8 mouse cellular contexts compared by ENCODE assay signal in the genomic region with DNA sequence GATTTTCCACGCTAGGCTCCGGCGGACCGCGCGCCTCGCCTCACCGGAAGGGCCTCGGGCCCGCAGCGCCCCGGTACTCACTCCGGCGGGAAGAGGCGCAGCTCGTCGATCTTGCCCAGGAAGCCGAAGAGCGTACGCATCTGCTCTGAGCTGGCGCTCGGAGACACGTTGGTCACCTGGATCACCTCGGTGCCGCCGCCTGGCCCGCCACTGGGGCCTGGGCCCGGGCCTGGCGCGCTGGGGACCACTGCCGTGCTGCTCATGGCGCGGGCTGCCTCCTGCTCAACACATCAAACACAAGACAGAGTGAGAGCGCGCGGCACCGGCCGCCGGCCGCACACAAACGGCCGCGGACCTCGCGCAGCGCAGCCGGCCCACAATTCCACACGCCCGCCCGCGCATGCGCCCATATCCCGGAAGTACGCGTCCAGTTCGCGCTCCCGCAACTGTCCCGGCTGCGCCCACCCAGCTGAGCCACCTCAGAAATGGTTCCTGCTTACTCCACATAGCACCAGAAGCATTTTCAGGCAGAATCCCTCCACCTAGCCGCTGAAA. TPM values are rescaled to one million over a fixed set of nuclear protein-coding genes. Genes with fewer than 3 reads are reported as not detected.
DNase-seq lines count a peak whose midpoint lies in the region; ATAC-seq lines count a peak whose summit lies in the region.

No protein-coding gene starts in this region.

- peak overlapping the region; percentile 65 for H3K4me2 ChIP-seq in hindbrain, embryonic 14.5 days (replicated peaks)

- H3K27me3 ChIP-seq in hindbrain, embryonic 14.5 days (ENCODE audit: control insufficient read depth, insufficient read depth, low read length), result no peaks in the 10 kb centered on the region

- peak overlapping the region; percentile 82 for H3K4me3 ChIP-seq in hindbrain, embryonic 14.5 days (replicated peaks; ENCODE audit: low read length)

- ATAC-seq in hindbrain, embryonic 14.5 days (ENCODE audit: low FRiP score), result peak; percentile 93

- H3K4me1 ChIP-seq in hindbrain, embryonic 14.5 days (replicated peaks; ENCODE audit: control insufficient read depth, insufficient read depth, low read length), result peaks cover 25% of the 10 kb centered on the region

- peak overlapping the region; percentile 90 for H3K27ac ChIP-seq in hindbrain, embryonic 14.5 days

- H3K9me3 ChIP-seq in hindbrain, embryonic 14.5 days (ENCODE audit: control insufficient read depth, low read length), result no peaks in the 10 kb centered on the region

- DNase-seq in T-cell, adult 2 months (ENCODE audit: low spot score), result peak; percentile 88
- peak; percentile 91 to 94 for DNase-seq in cerebellum, postnatal 25 days
- peak; percentile 78 to 84 for DNase-seq in frontal cortex, postnatal 25 days (ENCODE audit: low spot score in 2 of 2)
- DNase-seq in hindbrain, embryonic 14.5 days (ENCODE audit: low spot score), result peak; percentile 94
- DNase-seq in layer of hippocampus, postnatal 36 days, result peak; percentile 84 to 88
- peak; percentile 89 for DNase-seq in lung, postnatal 25 days (ENCODE audit: low spot score)
- DNase-seq in retina, adult 2 months (ENCODE audit: low read depth, low spot score), result peak; percentile 74
- peak; percentile 88 for DNase-seq in thymus, postnatal 25 days

- under 1% methylated on average over 61 of the region's 61 CpGs for WGBS in hindbrain, embryonic 14.5 days

- H3K36me3 ChIP-seq in hindbrain, embryonic 14.5 days (replicated peaks; ENCODE audit: control insufficient read depth, insufficient read depth), result peaks cover 10% of the 10 kb centered on the region

- H3K9ac ChIP-seq in hindbrain, embryonic 14.5 days, result peak overlapping the region; percentile 84

RNA-seq across cellular contexts. Expression of a gene that starts 5.0 kb away (rescaled TPM):
- 226 and 246 TPM in 2 replicates for polyA plus RNA-seq in hindbrain, embryonic 14.5 days (2014; fragmentation: Nextera tagmentation; extraction: Ambion mirVana)
- total RNA-seq in layer of hippocampus, postnatal 36 days (2021), result 100 to 1,000 TPM; 160 to 196 TPM

RNA-seq across cellular contexts. Expression of a gene that starts 5.0 kb away (rescaled TPM):
- 51.9 and 55.8 TPM in 2 replicates for polyA plus RNA-seq in hindbrain, embryonic 14.5 days (2014; fragmentation: Nextera tagmentation; extraction: Ambion mirVana)
- 10 to 100 TPM; 25.1 to 29.8 TPM for total RNA-seq in layer of hippocampus, postnatal 36 days (2021)

Comparison
In these comparisons a context has a peak if more than half of its experiments do, and no peak if none do; other contexts are left out.
1. Peak in every context shown above with its lines: DNase-seq, ATAC-seq, H3K4me3 ChIP-seq and H3K27ac ChIP-seq.